Mouse (Mus musculus) myocyte (in vitro differentiated cells): ENCODE data around the gene Ncr1. TPM values are rescaled to one million over a fixed set of nuclear protein-coding genes. Genes with fewer than 3 reads are reported as not detected.
"Not testable (repeated sequence)": the region's sequence is repeated elsewhere in the genome, so short reads cannot be mapped to it uniquely, and the experiment has no call there.

ENCODE experiments used
- H3K27me3 ChIP-seq: one replicate; pipeline ENCODE4 v1.6.1; 2011; ENCODE audit not compliant: control insufficient read depth, insufficient read depth, insufficient read length
- H3K36me3 ChIP-seq: one replicate; pipeline ENCODE4 v1.6.1; 2011; ENCODE audit not compliant: control insufficient read depth, insufficient read depth
- H3K4me2 ChIP-seq: one replicate; pipeline ENCODE4 v1.6.1; 2011; ENCODE audit warnings: low read depth, control low read depth
- H3K4me3 ChIP-seq: one replicate; pipeline ENCODE4 v1.5.1; 2011; ENCODE audit warnings: mild to moderate bottlenecking, control low read depth, moderate library complexity
- H3K79me2 ChIP-seq: one replicate; pipeline ENCODE4 v1.6.1; 2011; ENCODE audit not compliant: control insufficient read depth, insufficient read depth
- H3ac ChIP-seq: one replicate; pipeline ENCODE4 v1.6.1; 2011; ENCODE audit not compliant: control insufficient read depth, insufficient read length
- CEBPB ChIP-seq: IDR thresholded peaks from 2 replicates; pipeline ENCODE4 v1.6.1; 2011; ENCODE audit warnings: mild to moderate bottlenecking, moderate library complexity; ENCODE audit not compliant: poor library complexity, insufficient read depth, severe bottlenecking
- E2F4 ChIP-seq: IDR thresholded peaks from one replicate; pipeline ENCODE4 v1.6.1; 2011; ENCODE audit warnings: mild to moderate bottlenecking, control low read depth, moderate library complexity; ENCODE audit not compliant: insufficient read depth
- MAX ChIP-seq: IDR thresholded peaks from one replicate; pipeline ENCODE4 v1.6.1; 2011; ENCODE audit warnings: low read depth, mild to moderate bottlenecking, control low read depth
- MYOD1 ChIP-seq, 3 experiments: IDR thresholded peaks; one replicate each; pipeline ENCODE4 v1.6.1; 2011; ENCODE audit warnings: control low read depth in 2 of 3, low read depth in 2 of 3, mild to moderate bottlenecking in 2 of 3, moderate library complexity in 1 of 3; ENCODE audit not compliant: insufficient read length in 2 of 3, control insufficient read depth in 1 of 3
- MYOG ChIP-seq, 3 experiments: IDR thresholded peaks; one replicate each; pipeline ENCODE4 v1.6.1; 2011; ENCODE audit warnings: control low read depth in 2 of 3, low read depth in 2 of 3, mild to moderate bottlenecking in 2 of 3; ENCODE audit not compliant: insufficient read length in 2 of 3, control insufficient read depth in 1 of 3, insufficient read depth in 1 of 3
- POLR2A ChIP-seq: IDR thresholded peaks from one replicate; pipeline ENCODE4 v1.6.1; 2011; ENCODE audit warnings: low read depth, mild to moderate bottlenecking, control low read depth, moderate library complexity; ENCODE audit not compliant: insufficient read length
- POLR2AphosphoS2 ChIP-seq: IDR thresholded peaks from one replicate; pipeline ENCODE4 v1.6.1; 2011; ENCODE audit warnings: low read depth, control low read depth; ENCODE audit not compliant: insufficient read length
- REST ChIP-seq: IDR thresholded peaks from one replicate; pipeline ENCODE4 v1.6.1; 2011; ENCODE audit warnings: mild to moderate bottlenecking, control low read depth, moderate library complexity; ENCODE audit not compliant: insufficient read depth, insufficient read length
- SRF ChIP-seq: IDR thresholded peaks from one replicate; pipeline ENCODE4 v1.6.1; 2011; ENCODE audit warnings: low read depth; ENCODE audit not compliant: control insufficient read depth, insufficient read length
- TCF12 ChIP-seq: IDR thresholded peaks from one replicate; pipeline ENCODE4 v1.6.1; 2011; ENCODE audit warnings: mild to moderate bottlenecking, control low read depth; ENCODE audit not compliant: poor library complexity, insufficient read depth, severe bottlenecking
- TCF3 ChIP-seq: IDR thresholded peaks from one replicate; pipeline ENCODE4 v1.6.1; 2011; ENCODE audit warnings: low read depth, control low read depth; ENCODE audit not compliant: insufficient read length
- USF1 ChIP-seq: IDR thresholded peaks from one replicate; pipeline ENCODE4 v1.6.1; 2011; ENCODE audit warnings: low read depth, mild to moderate bottlenecking, control low read depth, moderate library complexity
- polyA plus RNA-seq: library from polyadenylated mRNA; unstranded; fragments of >200 nt; fragmentation: generic; extraction: Trizol; gene quantifications from one replicate; pipeline ENCODE4 v1.2.1, GENCODE M21; 2012; ENCODE audit warnings: missing spikeins

Gene Ncr1
- not detected for polyA plus RNA-seq

GRCm38 (mm10) chr7:4337509-4337908, at the start of gene Ncr1:
Gene Ncr1 (plus strand): TSS chr7:4337724.
- H3K4me3 ChIP-seq, result no peak within 1 kb of the TSS
- TF ChIP-seq MYOD1 (IDR thresholded peaks at IDR 0.05; ENCODE audit: control insufficient read depth in 1 of 3, insufficient read length in 2 of 3, low read depth in 2 of 3) (no peak), USF1 (no peak), MAX (no peak), CEBPB (no peak), POLR2AphosphoS2 (no peak)
- H3K4me2 ChIP-seq, result no peak within 1 kb of the TSS
- H3K79me2 ChIP-seq, result no peaks in the 10 kb centered on the region
- H3ac ChIP-seq, result no peak within 1 kb of the TSS
- no peaks in the 10 kb centered on the region for H3K27me3 ChIP-seq
- H3K36me3 ChIP-seq, result no peaks in the 10 kb centered on the region

DNA sequence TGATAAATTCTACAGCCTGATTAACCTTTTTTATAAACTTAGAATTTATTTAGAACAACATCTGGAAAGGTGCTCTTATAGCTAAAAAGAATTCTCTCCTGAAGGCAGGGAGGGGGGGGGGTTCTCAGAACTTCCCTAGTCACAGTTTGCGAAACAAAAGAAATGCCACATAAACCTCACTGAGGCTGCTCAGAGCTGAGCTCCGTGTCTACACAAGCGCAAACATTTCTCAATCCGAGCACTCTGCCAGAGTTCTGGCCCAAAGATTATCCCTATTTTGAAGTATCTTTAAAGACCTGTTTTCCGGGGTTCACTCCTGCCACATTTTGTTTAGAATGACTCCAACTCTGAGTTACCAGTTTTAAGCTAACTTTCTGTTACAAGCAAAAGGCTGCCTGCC, 44.9 kb upstream of the Ncr1 start:
- no peaks in the 10 kb centered on the region for H3K36me3 ChIP-seq
- no peak for TF ChIP-seq CEBPB
- TF ChIP-seq MAX, result no peak
- no peak for TF ChIP-seq USF1
- no peak for TF ChIP-seq TCF12
- TF ChIP-seq MYOD1 (IDR thresholded peaks at IDR 0.05; ENCODE audit: control insufficient read depth in 1 of 3, insufficient read length in 2 of 3, low read depth in 2 of 3), result no peak
- no peak for TF ChIP-seq POLR2A
- TF ChIP-seq MYOG (IDR thresholded peaks at IDR 0.05; ENCODE audit: control insufficient read depth in 1 of 3, insufficient read depth in 1 of 3, insufficient read length in 2 of 3, low read depth in 2 of 3), result no peak
- no peak for TF ChIP-seq E2F4
- TF ChIP-seq SRF, result no peak
- H3ac ChIP-seq, result no peak overlapping the region
- no peak overlapping the region for H3K4me2 ChIP-seq
- no peak overlapping the region for H3K4me3 ChIP-seq
- no peaks in the 10 kb centered on the region for H3K79me2 ChIP-seq
- H3K27me3 ChIP-seq, result no peaks in the 10 kb centered on the region

DNA sequence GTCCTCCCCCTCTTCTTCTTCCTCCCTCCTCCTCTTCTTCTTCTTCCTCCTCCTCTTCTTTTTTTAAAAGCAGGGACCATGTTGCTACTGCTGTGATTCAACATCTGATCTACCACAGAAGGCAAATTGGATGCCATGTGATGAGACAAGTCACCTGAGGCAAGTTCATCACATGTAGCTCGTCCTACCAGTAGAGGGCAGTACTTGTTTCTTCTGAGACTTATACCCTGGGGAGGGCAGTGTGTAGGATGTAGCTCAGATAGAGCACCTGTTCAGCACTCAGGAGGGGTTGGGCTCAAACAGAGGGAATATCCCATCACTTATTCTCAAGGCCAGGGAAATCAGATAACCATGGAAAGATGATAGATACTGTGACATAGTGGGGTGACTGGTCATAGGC, 40.3 kb upstream of the Ncr1 start:
- no peak overlapping the region for H3ac ChIP-seq
- H3K27me3 ChIP-seq, result no peaks in the 10 kb centered on the region
- H3K4me3 ChIP-seq, result no peak overlapping the region
- H3K36me3 ChIP-seq, result no peaks in the 10 kb centered on the region
- no peaks in the 10 kb centered on the region for H3K79me2 ChIP-seq
- no peak overlapping the region for H3K4me2 ChIP-seq
- TF ChIP-seq SRF (no peak), CEBPB (no peak), USF1 (no peak), TCF3 (no peak), TCF12 (no peak), MYOG (IDR thresholded peaks at IDR 0.05; ENCODE audit: control insufficient read depth in 1 of 3, insufficient read depth in 1 of 3, insufficient read length in 2 of 3, low read depth in 2 of 3) (no peak), MAX (no peak), POLR2AphosphoS2 (no peak), REST (no peak)

GRCm38 (mm10) chr7:4300166-4300565, 37.4 kb upstream of the Ncr1 start:
- Histone ChIP-seq H3K27me3 (no peaks in the 10 kb centered on the region), H3K36me3 (no peaks in the 10 kb centered on the region), H3K4me3 (no peak overlapping the region), H3K4me2 (no peak overlapping the region), H3K79me2 (no peaks in the 10 kb centered on the region), H3ac (no peak overlapping the region)
- TF ChIP-seq CEBPB (no peak), USF1 (no peak), TCF12 (no peak), TCF3 (no peak), REST (no peak), SRF (no peak), E2F4 (no peak), POLR2AphosphoS2 (no peak), POLR2A (no peak), MYOD1 (IDR thresholded peaks at IDR 0.05; ENCODE audit: control insufficient read depth in 1 of 3, insufficient read length in 2 of 3, low read depth in 2 of 3) (no peak)

- Histone ChIP-seq H3K27me3 (no peaks in the 10 kb centered on the region), H3K79me2 (no peaks in the 10 kb centered on the region), H3ac (no peak overlapping the region), H3K4me3 (no peak overlapping the region), H3K4me2 (no peak overlapping the region), H3K36me3 (no peaks in the 10 kb centered on the region)
- no peak for TF ChIP-seq TCF12
- no peak for TF ChIP-seq POLR2AphosphoS2
- TF ChIP-seq MYOG (IDR thresholded peaks at IDR 0.05; ENCODE audit: control insufficient read depth in 1 of 3, insufficient read depth in 1 of 3, insufficient read length in 2 of 3, low read depth in 2 of 3), result no peak
- no peak for TF ChIP-seq POLR2A
- TF ChIP-seq USF1, result no peak
- TF ChIP-seq TCF3, result no peak
- TF ChIP-seq CEBPB, result no peak
- TF ChIP-seq REST, result no peak
- TF ChIP-seq SRF, result no peak
- no peak for TF ChIP-seq MAX
- TF ChIP-seq E2F4, result no peak
- no peak for TF ChIP-seq MYOD1 (IDR thresholded peaks at IDR 0.05; ENCODE audit: control insufficient read depth in 1 of 3, insufficient read length in 2 of 3, low read depth in 2 of 3)
These were observed 34.1 kb upstream of the Ncr1 start for GRCm38 (mm10) chr7:4303457-4303856.

- not testable (repeated sequence) for H3K4me2 ChIP-seq, H3ac ChIP-seq, H3K79me2 ChIP-seq, H3K36me3 ChIP-seq, H3K27me3 ChIP-seq, H3K4me3 ChIP-seq
These were observed 24.4 kb upstream of the Ncr1 start for GRCm38 (mm10) chr7:4313109-4313508.

DNA sequence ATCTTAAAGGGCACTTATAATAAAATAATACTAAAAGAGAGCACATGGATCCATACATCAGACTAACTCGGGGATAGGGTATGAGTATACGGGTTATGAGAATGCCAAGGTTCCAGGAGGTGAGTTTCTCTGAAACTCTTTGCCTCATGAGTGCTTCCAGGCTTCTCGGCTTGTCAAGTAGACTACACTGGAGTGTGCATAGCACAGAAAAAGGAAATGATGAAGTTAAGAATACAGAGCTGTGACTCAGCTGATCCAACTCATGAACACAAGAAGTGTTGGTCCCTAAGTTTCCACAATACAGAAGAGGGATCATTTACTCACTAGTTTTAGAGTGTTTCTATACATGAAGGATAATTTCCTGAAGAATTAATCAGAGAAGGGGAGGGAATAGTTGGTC, 24.0 kb upstream of the Ncr1 start:
- H3K4me3 ChIP-seq, H3K27me3 ChIP-seq, H3K4me2 ChIP-seq, H3K79me2 ChIP-seq, H3K36me3 ChIP-seq, H3ac ChIP-seq: not testable (repeated sequence)
